Mouse (Mus musculus): ENCODE results near the gene Zmym4.
"Not testable (repeated sequence)": the region's sequence is repeated elsewhere in the genome, so short reads cannot be mapped to it uniquely, and the experiment has no call there.

The Zmym4 gene

DNA sequence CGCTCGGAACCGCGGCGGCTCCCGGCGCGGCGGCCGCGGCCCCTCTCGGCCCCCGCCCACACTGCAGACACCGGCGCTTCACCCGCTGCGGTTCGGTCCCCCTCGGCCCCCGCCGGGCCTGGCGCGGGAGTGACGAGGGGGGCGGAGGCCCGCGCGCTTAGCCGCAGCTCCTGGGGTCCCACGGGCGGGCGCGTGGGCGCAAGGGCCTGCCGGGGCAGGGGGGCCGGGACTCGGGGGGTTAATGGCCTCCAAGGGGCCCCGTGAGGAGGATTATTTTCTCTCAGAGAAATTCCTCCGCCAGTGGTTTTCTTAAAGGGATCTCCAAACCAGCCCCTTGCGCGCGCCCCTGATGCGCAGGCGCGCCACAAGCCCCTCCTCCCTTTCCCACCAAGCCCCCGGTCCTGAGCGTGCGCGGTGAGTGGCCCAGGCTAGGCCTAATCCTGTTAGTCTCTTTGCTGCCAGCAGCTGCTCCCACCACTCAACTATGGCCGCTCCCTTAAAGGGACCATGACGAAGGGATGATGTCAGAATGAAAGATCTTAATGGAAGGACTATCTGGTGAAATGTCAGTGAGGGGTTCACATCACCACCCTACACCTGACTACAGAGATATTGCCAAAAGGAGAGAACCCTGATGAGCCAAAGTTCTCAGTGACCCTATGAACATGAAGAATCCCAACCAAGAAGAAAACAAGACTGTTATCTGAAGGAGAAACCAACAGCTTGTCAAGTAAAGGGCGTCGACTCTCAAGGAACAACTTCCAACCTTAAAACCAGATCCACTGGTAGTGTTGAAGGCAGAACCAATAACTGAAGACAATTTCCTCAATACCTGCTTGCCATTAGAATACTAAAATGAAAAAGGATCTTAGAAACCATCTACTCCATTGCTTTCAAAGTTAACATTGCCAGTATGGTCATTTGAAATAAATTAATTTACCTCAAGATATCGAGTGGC, at the start of gene Zmym4:
TSS of gene Zmym4 (minus strand) at position 272 of the 958 bp plus-strand sequence.
- peak; percentile 94 to 96 for DNase-seq

DNA sequence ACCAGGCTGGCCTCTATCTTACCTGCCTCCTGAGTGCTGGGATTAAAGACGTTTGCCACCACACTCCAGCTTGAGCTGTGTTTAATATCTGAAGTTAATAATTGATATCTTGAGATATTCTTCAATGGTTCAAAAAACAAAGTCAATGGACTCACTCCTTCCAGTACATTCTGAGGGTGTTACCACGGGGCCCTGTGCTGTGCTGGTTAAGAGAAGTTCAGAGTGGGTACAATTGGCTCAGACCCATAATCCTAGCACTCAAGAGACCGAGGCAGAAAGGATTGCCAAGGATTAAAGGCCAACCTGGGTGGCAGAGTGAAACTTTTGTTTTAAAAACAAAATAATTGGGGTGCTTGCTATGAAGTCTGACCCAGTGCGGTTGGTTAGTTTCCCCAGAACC, 48.4 kb upstream of the Zmym4 start:
- DNase-seq = peak; percentile 62 to 65

DNA sequence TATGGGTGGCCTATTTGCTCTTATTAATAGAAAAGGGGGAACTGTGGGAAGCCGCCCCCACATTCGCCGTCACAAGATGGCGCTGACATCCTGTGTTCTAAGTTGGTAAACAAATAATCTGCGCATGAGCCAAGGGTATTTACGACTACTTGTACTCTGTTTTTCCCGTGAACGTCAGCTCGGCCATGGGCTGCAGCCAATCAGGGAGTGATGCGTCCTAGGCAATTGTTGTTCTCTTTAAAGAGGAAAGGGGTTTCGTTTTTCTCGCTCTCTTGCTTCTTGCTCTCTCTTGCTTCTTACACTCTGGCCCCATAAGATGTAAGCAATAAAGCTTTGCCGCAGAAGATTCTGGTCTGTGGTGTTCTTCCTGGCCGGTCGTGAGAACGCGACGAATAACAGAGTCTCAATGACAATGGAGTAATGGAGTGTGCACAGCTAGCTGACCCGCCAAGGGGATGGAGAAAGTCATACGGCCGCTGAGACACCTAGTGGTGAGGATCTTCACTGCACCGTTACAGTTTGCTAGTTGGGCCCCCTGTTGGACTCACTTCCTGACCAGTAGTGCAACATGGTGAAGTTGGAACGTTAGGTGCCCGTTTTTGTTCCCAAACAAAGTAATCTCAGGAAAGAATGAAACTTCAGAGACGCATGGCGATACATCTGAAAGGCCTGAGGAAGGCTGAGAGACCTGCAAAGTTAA, 47.5 kb upstream of the Zmym4 start:
- peak; percentile 83 to 94 for DNase-seq

DNA sequence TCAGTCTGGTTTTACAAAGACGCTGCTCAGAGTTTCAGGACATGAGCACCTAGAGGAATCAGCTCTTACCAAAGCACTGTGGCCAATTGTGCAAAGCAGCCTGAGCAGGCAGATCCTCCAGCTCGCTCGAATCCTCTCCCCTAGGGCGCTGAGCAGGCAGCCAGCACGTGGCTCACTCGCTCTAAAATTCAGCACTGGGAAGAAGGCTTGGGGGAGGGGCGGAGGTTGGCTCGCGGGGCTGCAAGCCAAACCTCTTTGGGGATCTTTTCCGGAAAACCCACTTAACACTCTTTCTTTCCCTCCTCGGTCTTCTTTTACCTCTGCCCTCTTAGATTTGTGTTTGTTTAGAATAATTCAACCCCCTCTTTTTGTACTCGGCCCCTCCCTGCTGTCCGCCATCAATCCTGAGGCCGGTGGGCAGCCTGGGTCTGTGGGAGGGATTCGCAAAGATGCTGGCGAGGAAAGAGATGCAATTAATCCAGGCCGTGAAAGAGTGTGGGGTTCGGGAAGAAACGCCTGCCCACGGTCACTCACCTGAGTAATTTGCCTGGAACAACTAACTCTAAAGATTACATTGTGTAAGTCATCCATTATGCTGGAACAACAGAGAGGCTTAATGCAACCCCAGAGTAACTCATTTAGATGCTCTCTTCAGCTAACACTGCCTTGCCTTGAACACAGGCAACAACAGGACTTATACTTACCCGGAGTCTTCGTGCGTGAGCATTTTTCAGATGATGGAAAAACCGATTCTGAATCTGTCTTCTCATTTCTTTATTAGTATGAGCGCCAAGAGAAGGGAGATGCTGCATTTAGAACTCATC, 37.4 kb upstream of the Zmym4 start:
- peak in 1 of 2 experiments; percentile 52 for DNase-seq

DNA sequence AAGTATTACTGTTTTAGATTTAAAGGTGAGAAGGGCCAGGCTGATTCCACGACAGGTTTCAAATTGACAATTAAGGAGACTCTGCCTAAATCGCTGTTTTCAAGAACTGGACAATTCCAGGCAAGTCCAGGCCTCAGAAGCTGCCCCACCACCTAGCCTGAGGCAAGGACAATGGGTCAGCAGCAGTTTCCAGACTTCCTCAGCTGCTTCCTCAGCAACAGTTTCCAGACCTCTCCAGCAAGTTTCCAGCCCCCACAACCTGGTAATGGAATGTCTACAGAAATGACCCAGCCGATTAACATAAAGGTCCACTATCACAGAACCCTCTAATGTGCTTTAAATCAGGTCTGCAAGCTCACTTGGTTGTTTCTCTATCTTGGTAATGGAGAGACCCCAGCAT, 36.4 kb upstream of the Zmym4 start:
- no peak for DNase-seq

DNA sequence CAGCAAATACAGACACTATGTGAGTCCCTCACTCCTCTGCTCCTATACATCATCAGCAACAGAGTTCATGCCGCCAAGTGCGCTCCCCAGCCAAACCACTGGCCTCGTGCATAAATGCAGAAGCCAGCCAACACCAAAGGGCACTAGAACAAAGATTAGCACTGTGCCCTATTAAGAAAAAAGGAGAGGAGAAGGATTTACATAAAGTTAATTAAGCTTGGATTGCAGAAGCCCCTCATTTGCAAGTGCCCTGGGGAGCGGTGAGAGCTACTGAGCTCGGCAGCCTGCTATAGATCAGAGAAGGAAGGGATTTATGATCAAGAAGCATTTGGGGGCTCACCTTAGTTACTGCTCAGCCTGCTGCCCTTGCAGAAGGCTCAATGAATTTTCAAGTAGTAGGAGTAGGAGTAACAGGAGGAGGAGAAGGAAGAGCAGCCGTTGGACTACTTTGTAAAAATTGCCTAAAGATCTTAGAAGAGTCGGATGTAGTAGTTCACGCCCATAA, 32.7 kb upstream of the Zmym4 start:
- DNase-seq = no peak

DNA sequence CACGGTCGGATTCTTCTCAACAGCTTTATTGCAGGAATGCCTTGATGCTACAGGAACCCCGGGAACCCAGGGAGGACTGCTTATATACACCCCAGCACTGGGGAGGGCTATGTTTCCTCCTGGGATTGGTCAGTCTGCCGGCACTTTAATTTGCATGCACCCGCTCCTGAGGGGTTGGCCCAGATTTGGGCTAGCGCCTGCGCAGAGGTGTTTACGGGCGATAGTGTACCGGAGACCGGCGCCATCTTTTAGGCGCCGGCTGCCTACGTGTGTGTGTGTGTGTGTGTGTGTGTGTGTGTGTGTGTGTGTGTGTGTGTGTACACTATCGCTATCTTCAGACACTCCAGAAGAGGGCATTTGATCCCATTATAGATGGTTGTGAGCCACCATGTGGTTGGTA, 31.4 kb upstream of the Zmym4 start:
- DNase-seq = not testable (repeated sequence)

DNA sequence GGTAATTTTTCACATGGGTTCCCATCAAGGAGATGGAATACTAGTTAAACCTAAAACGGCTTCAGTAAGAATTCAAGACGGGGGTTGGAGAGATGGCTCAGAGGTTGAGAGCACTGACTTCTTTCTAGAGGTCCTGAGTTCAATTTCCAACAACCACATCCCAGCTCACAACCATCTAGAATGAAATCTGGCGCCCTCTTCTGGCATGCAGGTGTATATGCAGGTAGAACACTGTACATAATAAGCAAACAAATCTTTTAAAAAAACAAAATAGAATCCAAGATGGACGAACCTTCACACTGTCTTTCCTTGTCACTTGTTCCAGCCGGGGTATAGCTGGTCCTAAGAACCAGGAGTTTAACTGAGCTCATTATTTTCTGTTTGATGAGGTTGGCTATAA, 24.4 kb upstream of the Zmym4 start:
- DNase-seq = peak in 1 of 2 experiments; percentile 7

DNA sequence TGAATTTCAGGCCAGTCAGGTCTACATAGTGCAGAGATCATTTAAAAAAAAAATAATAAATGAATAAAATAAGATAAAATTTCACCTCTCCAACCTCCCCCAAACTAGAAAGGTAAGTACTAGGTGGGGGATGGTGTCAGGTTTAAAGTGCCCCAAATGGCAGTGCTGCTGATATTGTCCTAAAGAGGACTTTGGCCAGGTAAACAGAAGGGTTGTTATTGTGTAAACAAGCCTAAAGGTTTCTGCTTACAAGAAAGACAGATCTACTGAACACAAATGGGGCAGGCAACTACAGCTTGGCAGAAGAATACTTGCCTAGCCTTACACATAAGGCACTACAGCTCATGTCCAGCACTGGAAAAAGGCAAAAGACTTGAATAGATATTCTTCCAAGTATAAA, 22.6 kb upstream of the Zmym4 start:
- no peak for DNase-seq

DNA sequence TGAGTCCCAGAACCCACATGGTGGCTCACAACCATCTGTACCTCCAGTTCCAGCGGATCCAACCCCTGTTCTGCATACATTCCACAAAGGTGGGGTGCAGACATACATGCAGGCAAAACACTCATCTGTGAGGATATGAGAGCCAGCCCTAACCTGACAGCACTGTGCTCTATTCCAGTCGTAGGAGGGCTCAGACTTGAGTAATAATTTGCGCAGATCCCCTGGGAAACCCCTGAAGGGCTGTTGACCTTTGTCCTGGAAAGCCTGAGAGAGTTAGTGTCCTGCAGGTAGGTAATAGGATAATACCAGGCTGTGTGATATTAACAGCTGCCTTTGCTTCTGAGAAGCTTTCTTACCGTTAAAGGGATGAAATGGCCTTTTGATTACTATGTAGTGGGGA, 20.6 kb upstream of the Zmym4 start:
- DNase-seq = peak in 1 of 2 experiments; percentile 32

DNA sequence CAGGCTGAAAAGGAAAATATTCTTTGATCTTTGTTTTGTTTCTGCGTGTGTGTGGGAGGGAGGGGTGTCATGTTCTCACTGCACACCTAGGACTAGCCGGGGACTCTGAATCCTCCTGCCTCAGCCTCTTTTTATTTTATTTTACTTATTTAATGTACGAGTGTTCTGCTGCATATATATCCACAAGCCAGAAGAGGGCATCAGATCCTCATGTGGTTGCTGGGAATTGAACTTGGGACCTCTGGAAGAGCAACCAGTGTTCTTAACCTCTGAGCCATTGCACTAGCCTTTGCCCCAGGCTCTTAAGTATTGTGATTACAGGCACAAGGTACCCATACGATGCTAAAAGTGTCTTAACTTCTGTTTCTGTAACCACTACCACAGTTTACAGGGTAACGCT, 18.8 kb upstream of the Zmym4 start:
- DNase-seq = no peak

DNA sequence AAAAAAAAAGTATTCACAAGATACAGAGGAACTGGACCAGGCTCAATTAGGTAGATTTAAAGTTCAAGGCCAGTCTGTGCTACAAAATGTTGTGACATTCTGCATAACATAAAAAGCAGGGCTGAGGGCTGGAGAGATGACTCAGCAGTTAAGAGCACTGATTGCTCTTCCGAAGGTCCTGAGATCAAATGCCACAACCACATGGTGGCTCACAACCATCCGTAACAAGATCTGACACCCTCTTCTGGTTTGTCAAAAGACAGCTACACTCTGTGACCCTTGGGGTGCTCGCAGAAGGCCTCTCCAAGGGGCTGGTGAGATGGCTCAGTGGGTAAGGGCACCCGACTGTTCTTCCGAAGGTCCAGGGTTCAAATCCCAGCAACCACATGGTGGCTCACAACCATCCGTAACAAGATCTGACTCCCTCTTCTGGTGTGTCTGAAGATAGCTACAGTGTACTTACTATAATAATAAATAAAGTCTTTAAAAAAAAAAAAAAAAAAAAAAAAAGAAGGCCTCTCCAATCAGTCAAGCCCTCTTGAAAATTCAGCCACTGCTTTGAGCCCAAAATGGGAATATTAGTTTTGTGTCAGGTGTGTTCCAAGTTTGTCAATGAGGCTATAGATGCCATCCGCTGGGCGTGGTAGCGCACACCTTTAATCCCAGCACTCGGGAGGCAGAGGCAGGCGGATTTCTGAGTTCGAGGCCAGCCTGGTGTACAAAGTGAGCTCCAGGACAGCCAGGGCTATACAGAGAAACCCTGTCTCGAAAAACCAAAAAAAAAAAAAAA, 16.0 kb upstream of the Zmym4 start:
- DNase-seq = not testable (repeated sequence)

DNA sequence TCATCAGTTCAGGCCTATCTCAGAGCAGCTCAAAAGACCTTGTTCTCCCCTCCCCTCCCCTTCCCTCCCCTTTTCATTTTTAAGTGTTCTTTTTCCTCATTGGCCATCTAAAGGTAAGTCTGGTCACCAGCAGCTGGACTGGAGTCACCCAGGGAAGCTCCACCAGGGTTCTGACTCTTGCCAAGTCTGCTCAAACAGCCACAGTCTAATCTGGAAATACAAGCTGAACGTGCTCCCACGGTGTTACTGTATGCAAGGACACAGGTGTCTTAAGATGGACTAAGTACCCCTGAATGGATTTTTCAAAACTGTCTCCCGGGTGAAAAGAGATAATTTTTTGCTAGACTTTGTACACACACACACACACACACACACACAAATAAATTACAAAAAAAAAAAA, 15.4 kb upstream of the Zmym4 start:
- DNase-seq = no peak

DNA sequence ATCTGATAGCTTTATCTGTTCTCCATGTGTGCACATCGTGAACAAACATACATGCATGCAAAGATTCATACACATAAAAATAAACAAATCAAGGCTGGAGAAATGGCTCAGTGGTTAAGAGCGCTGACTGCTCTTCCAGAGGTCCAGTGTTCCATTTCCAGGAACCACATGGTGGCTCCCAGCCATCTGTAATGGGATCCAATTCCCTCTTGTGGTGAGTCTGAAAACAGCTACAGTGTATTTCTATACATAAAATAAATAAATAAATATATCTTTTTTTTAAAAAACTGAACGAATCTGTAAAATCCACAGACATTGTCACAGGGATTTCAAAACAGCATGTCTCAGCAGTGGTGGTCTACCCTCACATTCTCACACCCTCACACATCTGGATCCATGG, 10.8 kb upstream of the Zmym4 start:
- no peak for DNase-seq

DNA sequence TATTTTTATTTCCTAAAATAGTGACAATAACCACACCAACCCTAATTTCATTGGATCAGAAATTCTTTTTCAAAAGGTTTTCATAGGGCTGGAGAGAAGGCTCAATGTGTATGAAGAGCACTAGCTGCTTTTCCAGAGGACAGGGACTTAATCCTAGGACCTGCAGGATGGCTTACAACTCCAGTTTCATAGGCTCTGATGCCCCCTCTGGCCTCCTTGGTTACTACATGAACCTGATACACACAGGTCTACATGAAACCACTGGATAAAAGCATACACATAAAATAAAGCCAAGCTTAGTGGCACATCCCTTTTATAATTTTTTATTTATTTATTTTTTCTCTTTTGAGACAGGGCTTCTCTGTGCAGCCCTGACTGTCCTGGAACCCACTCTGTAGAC, 9.5 kb upstream of the Zmym4 start:
- peak; percentile 21 to 74 for DNase-seq

DNA sequence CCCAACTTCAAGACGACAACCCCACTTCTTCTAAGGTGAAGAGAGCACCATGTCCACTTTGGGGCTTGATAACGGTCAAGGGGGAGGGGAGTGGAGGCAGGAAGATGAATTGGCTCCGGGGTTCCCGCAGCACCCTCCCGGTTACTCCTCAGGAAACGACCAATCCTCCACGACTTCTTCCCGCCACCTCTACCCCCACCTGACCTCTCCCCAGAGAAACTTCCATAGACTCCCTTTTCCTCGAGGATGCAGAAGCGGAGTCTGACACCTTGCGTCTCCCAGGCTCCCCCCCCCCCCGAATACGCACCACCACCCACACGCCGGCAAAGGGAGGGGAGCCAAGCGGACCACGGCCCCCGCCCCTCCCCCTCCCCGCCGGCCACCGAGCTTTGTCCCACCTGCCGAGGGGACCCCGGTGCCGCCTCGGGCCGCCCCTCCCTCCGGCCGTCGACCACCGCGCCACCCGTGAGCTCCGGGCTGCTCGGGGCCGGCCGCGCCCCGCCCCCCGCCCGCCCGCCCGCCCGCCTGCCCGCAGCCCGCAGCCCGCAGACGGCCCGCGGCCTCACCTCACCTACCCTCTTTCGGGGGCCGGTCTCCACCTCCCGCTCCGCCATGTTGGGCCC, 583 bp downstream of the Zmym4 start:
- peak in 1 of 2 experiments; percentile 17 for DNase-seq

DNA sequence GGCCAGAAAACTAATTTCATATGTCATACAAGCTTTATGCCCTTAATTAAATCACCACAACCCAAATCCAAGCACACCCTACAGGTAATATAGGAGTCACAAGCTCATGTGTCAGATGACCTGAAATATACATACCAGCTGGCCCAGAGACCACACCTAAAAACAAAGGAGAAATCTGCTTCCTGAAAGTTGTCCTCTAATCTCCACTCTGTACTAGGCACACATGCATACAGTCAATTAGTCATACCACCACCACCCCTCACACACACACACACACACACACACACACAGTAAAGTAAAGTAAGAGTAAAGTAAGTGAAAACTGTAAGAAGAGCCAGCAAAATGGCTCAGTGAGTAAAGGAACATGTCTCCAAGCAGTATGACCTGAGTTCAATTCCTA, 9.3 kb downstream of the Zmym4 start:
- no peak for DNase-seq

DNA sequence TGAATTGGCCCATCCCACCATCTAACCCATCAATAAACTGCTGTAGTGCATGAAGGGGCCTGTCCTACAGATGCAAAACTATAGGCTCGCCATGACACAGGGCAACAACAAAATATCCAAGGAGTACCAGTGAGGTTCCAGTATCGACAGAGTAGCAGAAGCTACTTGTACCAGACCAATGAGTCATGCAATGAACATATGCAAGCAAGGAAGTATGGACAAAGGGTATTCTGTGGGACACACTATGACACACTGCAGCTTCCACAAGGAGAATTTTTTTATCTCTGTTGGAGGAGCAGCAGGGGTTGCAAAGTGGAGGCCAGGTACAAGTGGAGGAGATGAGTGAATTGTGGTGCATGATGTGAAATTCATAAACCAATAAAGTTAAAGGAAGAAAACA, 9.7 kb downstream of the Zmym4 start:
- DNase-seq = no peak

DNA sequence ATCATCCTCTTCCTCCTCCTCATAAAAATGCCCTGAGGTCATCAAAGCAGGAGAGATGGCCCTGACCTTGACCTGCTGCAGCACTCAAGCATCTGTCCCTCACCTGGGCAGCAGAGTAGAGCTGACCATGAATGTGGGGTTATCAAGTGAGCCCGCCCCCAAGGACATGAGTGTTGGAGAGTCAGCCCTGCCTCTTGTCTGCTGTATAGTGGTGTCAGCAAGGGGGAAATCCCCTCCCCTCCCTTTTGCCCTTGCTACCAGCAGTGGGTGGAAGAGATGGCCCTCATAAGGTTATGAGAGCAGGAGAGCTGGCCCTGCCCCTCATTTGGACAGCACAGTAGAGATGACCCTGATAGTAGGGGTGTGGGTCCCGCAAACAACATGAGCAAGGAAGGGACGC, 10.5 kb downstream of the Zmym4 start:
- no peak for DNase-seq

DNA sequence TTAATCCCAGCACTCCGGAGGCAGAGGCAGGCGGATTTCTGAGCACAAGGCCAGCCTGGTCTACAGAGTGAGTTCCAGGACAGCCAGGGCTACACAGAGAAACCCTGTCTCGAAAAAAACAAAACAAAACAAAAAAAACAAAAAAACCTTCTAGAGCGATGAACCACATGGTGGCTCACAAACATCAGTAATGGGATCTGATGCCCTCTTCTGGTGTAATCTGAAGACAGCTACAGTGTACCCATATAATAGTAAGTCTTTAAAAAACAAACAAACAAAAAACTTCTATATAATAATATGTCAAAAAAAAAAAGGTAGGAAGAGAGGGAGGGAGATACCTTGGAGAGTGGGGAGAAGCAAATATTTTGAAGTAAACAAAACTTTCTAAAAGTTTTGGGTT, 17.1 kb downstream of the Zmym4 start:
- not testable (repeated sequence) for DNase-seq

DNA sequence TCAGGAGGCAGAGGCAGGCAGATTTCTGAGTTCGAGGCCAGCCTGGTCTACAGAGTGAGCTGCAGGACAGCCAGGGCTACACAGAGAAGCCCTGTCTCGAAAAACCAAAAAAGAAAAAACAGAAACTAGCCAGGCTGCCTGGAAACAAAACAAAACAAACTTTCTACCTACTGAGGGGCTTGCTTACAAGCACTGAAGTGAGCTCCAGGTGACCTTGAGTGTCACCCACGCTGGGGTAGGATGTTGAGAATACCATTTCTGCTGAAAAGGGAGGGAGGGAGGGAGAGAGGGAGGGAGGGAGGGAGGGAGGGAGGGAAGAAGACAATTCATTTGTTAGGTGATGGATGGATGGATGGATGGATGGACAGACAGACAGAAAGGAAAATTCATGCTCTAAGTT, 24.5 kb downstream of the Zmym4 start:
- no peak for DNase-seq

DNA sequence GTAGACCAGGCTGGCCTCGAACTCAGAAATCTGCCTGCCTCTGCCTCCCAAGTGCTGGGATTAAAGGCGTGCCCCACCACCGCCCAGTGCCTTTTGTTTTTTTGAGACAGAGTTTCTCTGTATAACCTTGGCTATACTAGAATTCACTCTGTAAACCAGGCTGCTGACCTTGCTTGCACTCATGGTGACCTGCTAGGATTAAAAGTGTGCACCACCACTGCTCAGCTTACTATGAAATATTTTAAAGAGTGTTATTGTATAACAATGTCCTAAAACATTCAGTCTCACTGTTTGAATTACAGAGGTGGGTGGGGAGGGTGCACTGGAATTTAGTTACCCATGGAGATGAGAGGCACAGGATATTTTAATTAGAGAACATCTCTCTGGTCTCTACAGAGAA, 25.1 kb downstream of the Zmym4 start:
- DNase-seq = no peak

Data from kidney, adult 8-10 months (tissue).